Mouse (Mus musculus): ENCODE measurements around the gene Gipc1. TPM values are rescaled to one million over a fixed set of nuclear protein-coding genes. Genes with fewer than 3 reads are reported as not detected.

Gene Gipc1
- total RNA-seq, 2 experiments from 2014 or later, result 4.4 to 5.2 TPM

DNA sequence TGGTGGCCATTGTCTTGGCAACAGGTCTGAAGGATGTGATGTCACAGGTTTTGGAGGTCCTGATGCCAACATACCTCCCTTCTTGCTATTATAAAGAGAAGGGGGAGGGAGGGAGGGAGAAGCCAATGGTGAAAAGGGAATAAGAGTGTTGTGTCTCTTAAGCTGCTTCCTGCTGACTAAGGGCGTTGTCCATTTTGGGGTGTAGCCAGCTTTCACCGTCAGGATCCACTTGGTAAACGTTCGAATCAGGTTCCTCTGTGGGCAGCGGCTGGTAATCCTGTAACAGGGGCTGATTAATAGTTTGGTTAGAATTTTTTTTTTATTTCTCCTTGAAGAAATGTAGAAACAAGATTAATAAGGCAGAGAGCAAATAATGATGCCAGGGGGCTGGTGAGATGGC is 12.8 kb upstream of the Gipc1 start:
- peak; percentile 72; the same call in 1 of the 2 replicates for ATAC-seq (replicated peaks; ENCODE audit: low FRiP score, poor library complexity, severe bottlenecking)

DNA sequence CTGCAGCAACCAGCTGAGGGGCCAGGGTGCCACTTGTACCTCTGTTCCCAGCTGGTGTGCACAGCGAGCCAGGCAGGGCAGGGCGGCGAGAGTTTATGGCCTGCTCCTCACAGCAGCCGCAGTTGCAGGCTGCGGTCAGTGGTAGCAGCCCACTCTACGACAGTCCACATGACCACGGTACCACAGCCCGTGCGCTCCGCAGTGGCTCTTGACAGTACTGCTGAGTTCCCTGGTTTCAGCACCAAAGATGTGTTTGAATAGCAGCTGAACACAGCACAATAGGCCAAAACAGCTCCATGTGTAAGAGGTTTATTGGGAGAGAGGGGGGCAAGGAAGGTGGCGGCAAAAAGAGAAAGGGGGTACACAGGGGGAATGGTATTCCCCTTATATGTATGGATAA is 5.0 kb upstream of the Gipc1 start:
- ATAC-seq (replicated peaks; ENCODE audit: low FRiP score, poor library complexity, severe bottlenecking), result no peak

DNA sequence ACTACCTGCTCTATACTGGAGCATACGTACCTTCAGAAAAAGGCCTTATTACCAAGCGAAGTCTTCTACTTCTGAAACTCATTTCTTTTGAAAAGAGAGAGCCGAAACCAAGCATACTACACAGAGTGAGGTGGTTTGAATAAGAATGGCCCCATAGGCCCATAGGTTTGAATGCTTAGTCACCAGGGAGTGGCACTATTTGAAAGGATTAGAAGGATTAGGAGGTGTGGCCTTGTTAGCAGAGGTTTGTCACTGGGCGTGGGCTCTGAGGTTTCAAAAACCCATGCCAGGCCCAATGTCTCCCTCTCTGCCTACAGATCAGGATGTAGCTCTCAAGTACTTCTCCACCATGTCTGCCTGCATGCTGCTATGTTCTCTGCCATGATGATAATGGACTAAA is 4.4 kb upstream of the Gipc1 start:
- no peak for ATAC-seq (replicated peaks; ENCODE audit: low FRiP score, poor library complexity, severe bottlenecking)

DNA sequence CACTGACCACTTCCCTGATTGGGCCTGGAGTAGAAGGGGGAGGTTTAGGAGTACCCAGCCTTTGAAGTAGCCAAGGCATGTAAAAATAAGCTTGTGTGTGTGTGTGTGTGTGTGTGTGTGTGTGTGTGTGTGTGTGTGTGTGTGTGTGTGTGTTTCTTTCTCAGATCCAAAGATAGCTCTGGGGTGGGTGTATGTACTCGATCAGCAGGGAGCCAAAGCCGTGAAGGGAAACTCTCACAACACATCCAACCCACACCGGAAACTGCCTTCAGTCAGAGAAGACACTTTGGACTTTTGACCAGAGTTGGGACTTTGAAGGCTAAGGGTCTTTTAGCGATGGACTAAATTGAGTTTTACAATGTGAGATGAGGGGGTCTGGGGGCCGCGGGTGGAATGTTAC is 2.8 kb upstream of the Gipc1 start:
- ATAC-seq (replicated peaks; ENCODE audit: low FRiP score, poor library complexity, severe bottlenecking), result no peak

DNA sequence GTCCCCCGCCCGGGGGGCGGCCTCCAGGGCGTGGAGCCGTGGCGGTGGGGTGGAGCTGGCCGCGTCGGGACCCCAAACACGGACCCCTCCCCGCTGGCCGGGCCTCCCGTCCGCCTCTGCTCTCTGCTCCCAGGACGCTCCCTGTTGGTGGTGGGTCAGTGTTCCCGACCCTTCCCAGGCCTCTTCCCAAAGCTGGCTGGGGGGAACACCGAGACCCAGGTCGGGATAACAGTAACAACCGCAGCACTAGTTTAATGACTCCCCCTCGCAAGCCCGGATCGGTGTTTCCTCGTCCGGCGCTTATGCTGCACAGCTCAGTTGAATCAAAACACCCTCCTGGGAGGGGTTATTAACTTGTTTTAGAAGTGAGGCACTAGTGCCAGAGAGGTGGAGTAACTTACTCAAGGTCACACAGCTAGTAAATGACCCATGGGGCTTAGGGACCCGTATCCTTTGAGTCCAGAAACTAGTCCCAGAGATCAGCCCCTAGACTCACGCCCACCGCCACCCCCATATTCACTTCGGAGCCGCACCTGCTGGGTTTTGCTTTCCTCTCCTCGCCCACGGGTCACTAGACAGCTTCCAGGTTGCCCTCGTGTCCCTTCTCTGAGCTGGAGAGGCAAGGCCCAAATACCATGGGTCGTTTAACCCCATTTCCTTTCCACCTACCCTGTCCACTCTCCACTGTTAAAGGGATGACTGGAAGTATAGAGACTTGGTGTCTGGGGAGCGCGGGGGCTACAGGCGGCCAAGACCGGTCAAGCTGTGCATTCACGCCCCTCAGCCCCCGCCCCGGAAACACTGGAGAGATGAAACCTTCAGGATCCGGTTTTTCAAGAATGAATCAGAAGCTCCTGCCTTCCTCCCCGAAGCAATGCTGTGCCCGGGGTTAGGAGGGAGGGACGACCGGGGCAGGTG is 526 bp downstream of the Gipc1 start:
- 0 out of 2 replicates have a peak, but pooled peaks have one; percentile 16 for ATAC-seq (replicated peaks; ENCODE audit: low FRiP score, poor library complexity, severe bottlenecking)

DNA sequence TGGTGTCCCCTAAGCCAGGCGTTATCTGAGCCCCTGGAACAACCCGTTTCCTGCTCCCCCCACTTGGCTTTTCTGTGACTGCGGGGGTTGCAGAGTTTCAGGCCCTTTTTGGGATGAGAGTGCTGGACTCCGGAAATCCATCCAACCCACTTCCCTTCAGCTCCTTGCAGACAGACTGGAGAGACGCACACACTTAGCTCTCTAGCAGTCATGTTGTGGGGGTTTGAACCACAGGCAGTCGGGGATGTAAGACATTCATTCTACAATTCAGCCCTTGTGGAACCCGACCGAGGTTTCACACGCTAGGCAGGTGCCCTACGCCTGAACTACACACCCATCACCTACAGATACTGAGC is 1.2 kb downstream of the Gipc1 start:
- ATAC-seq (replicated peaks; ENCODE audit: low FRiP score, poor library complexity, severe bottlenecking), result no peak

DNA sequence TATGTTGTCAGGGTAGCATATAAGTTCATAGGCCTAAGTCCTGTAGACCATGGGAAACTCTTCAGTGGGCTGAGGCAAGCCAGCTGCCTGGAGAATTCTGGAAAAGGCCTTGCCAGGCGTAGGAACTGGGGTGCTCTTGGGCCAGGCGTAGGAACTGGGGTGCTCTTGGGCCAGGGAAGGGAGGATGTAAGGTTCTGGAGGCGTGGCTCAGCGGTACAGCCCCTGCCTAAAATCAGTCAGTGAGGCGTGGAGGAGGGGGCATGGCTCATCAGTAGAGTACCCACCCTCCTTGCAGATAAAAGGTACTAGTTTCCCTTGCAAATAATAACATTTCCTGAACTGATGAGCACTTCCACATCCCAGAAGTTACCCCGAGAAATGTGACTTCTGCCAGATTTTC is 2.2 kb downstream of the Gipc1 start:
- ATAC-seq (replicated peaks; ENCODE audit: low FRiP score, poor library complexity, severe bottlenecking), result no peak

DNA sequence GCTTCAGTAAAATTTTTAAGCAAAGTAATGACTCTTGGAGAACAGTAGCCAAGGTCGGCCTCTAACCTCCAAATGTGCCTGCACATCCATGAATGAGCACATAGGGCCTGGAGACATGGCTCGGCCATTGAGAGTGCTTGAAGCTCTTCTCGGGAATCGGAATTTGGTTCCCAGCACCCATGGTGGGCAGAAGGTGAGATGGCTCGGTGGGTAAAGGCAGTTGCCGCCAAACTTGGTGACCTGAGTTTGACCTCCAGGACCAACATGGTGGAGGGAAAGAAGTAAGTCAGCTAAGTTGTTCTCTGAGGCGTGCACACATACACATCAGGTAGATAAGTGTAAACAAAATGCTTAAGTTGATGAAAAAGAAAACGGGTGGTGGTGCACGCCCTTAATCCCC is 3.6 kb downstream of the Gipc1 start:
- no peak for ATAC-seq (replicated peaks; ENCODE audit: low FRiP score, poor library complexity, severe bottlenecking)

DNA sequence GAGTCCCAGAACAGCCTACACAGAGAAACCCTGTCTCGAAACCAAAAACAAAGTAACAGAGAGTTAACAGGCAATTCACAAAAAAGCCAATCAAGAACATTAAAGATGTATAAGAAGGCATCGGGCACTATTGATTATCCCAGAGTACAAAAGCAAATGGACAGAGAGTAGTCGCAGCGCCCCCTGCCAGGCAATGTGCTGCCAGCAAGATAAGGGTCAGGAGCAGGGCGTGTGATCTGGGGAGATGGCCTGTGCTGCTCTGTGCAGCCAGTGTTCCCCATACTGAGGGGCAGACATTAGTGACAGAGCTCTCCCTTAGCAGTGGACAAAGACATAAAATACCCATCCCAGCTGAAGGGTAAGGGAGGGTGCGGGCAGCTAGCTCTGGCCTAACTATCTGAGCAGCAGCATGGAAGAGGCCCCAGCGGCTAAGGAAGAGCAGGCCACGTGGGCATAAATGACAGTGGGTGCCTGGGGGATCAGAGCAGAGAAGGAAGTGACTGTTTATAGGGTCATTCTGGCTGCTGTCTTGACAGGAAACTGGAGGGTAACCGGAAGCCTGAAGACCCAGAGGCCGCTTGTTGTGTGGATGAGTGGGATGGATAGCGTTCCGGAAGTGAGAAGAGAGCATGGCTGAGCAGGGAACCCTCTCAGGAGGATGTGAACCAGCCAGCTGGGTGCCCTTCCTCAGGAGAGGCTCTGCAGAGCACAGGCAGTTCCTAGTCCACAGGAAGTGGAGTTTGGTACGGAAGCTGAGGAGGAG is 4.2 kb downstream of the Gipc1 start:
- ATAC-seq (replicated peaks; ENCODE audit: low FRiP score, poor library complexity, severe bottlenecking), result no peak

DNA sequence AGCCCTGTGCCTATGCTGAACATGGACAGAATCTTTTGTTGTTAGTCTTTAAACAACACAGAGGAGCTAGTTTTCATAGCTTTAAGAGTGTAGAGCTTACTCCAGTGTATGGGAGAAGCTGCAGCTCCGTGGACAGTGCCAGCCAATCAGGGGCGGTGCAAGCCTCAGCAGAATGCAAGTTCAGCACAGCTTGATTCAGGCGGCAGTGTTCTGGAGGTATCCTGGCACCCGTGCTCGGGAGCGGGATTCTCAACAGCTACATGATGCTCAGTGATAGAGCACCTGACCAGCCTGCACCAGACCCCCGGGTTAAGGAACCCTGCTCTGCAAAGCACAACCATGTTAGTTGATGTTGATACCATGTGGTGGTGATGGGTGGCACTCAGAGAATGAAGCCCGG is 8.1 kb downstream of the Gipc1 start:
- no peak for ATAC-seq (replicated peaks; ENCODE audit: low FRiP score, poor library complexity, severe bottlenecking)

DNA sequence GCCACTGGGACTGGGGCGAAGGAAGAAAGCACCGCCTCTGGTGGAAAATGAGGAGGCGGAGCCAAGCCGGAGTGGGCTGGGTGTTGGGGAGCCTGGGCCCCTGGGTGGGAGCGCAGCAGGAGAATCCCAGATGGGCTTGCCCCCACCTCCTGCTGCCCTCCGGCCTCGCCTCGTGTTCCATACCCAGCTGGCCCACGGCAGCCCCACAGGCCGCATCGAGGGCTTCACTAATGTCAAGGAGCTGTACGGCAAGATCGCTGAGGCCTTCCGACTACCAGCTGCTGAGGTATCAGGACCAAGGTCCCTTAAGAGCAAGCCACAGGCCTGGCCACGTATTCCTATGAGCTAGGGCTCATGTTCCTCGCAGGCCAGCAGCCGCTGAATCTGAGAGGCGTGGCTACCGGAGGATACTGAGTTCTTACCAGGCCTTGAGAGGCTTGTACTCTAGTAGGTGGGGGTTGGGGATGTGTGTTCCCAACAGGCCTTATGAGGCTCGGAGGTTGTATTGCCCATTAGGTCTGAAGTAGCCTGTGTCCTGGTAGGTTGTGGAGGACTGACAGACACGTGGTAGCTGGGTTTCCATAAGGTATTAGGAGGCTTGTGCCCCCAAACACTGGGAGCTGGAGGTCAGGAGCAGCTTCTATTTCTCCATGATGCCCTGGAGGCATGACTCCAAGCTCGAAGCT is 8.7 kb downstream of the Gipc1 start:
- ATAC-seq (replicated peaks; ENCODE audit: low FRiP score, poor library complexity, severe bottlenecking), result no peak

DNA sequence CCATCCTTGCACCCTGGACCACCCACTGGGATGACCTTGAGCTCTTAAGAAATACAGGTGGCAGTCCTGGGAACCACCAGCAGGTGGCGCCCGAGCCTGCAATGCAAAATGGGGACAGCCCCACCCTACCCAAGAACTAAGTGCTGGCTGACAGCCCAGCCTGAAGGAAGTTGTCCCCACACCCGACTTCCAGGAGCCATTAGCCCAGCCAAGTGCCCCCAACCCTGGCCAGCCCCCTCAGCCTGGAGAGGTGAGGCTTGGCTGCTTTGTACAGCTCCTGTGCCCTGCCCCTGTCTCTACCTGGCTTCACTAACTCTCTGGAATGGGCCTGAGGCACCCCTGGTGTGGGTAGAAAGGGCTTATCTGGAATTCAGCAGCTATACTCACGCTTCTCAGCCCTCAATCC is 9.9 kb downstream of the Gipc1 start:
- ATAC-seq (replicated peaks; ENCODE audit: low FRiP score, poor library complexity, severe bottlenecking), result peak; percentile 77

DNA sequence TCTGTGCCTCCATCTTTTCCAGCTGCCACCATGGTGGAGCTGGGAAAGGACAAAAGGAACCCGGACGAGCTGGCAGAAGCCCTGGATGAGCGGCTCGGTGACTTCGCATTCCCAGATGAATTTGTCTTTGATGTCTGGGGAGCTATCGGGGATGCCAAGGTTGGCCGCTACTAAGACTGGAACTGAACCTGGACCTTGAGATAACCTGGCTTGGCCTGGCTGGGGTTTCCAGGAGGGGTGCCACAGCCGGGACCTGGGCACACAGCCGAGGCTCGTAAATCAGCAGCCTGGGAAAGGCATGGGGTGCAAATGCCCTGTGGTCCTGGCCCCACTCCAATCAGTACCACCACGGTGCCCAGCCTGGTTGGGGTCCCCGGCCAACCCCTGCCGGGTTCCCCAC is 11.6 kb downstream of the Gipc1 start:
- ATAC-seq (replicated peaks; ENCODE audit: low FRiP score, poor library complexity, severe bottlenecking), result no peak

DNA sequence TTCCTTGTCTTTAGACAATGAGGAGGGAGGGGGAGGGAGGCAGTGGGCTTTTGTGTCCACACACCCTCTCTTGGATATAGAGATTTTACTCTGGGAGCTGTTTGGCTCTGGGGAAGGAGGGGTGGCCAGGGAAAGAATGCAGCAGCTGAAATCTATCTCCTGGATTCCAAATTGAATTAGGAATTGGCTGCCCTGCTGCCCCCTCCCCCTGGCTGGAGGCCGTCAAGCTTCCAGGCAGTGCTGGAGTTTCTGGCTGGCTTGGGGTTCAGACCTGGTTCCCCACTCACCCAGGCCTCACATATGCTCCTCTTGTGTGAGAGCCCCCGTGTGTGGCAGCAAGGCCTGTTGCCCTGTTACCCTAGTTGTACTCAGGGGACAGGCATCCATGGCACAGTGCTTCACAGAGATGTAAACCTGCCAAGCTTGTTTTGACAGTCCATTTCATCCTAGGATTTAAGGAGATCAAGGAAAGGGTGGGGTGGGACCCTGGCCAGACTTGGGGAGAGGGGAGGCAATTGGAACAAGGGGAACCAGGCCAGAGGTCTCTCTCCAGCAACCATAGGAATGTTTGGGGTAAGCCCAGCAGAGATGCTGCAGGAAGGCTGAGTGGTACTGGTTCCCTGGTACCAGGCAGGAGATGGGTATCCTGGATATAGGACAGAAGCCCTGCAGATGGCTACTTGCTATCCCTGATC is 12.6 kb downstream of the Gipc1 start:
- ATAC-seq (replicated peaks; ENCODE audit: low FRiP score, poor library complexity, severe bottlenecking), result no peak

DNA sequence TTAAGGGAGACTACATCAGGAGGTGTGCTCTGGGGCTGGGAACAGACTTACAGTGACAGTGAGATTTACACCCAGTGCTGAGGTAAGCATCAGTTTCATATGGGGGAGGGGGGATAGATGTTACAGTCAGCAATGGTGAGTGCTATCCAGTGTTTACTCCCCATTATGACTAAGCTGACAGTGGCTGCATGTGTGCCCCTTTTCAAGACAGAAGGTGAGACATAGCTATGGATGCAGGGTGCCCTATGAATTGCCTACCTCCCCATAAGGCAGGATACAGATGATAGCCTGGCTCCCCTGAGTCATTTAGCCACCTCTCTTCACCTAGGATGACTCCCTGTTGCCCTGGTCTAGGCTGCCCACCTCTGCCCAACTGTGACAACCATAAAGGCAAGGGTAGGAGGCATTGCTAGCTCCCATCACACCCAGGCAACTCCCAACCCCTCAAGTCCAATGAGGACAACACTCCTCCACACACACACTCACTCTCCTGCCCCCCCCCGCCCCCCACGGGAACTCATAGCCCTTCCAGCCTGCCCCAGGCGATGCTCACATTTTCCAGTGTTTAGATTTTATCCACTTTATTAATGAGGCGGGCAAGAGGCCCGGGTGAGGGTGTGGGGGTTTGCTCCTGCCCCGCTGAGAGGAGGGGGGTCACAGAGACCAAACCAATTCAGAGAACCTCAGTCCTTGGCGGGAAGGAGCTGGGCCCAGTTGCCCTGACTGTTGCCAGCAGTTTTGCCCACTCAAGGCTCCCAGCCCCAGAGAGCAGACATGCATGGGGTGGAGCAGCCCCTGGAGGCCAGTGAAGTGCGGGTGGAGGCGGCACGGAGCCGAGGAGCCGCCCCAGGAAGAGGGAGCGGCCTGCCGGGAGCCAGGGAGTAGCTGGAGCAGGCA is 13.7 kb downstream of the Gipc1 start, which contains the start of gene Ptger1:
TSS of gene Ptger1 (plus strand) at position 710 of the 897 bp plus-strand sequence.
- no peak for ATAC-seq (replicated peaks; ENCODE audit: low FRiP score, poor library complexity, severe bottlenecking)

DNA sequence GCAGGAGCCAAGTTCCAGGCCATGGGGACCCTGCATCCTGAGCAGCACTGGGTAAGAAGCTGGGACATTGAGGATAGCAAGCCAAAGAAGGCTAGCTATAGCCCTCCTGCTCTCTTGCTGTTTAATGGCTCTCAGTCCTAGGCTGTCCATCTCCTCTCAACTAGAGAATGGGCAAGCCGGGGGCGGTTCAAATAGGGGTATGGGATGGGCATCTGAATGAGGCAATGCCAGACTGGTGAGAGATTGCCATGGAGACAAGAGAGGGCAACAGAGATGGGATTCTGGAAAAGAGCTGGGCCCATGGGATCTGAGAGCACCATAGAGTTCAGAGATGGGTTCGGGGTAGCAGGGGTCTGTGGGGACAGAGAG is 14.4 kb downstream of the Gipc1 start:
- no peak for ATAC-seq (replicated peaks; ENCODE audit: low FRiP score, poor library complexity, severe bottlenecking)

DNA sequence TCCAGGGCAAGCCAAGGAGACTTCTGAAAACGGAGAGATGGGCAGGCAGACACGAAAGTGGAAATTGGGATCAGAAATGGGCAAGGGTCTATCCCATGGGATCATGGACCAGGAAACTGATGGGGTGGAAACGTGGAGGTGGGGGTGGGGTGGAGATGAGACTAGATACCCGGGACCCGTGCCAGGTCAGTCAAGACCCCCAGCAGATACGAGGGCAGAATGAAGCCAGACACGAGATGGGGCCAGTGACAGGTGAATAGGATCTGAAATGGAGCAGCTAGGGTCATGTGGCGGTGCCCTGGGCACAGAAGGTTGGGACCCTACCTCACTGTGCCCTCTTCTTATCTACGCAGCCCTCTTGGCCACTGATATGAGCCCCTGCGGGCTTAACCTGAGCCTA is 15.0 kb downstream of the Gipc1 start:
- ATAC-seq (replicated peaks; ENCODE audit: low FRiP score, poor library complexity, severe bottlenecking), result no peak

DNA sequence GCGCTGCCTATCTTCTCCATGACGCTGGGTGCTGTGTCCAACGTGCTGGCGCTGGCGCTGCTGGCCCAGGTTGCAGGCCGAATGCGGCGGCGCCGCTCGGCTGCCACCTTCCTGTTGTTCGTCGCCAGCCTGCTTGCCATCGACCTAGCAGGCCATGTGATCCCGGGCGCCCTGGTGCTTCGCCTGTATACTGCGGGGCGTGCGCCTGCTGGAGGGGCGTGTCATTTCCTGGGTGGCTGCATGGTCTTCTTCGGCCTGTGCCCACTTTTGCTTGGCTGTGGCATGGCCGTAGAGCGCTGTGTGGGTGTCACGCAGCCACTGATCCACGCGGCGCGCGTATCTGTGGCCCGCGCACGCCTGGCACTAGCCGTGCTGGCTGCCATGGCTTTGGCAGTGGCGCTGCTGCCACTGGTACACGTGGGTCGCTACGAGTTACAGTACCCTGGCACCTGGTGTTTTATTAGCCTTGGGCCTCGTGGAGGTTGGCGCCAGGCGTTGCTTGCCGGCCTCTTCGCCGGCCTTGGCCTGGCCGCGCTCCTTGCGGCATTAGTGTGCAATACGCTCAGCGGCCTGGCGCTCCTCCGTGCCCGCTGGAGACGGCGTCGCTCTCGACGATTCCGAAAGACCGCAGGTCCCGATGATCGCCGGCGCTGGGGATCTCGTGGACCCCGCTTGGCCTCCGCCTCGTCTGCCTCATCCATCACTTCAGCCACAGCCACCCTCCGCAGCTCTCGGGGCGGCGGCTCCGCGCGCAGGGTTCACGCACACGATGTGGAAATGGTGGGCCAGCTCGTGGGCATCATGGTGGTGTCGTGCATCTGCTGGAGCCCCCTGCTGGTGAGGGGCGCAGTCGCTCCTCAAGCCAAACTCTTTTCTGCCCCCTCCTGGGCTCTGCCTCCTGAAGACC is 15.8 kb downstream of the Gipc1 start:
- 0 out of 2 replicates have a peak, but pooled peaks have one; percentile 29 for ATAC-seq (replicated peaks; ENCODE audit: low FRiP score, poor library complexity, severe bottlenecking)

Measured in erythroblast, adult 5-6 weeks (primary cell).